Comparison of ENCODE assay signal across 27 mouse cellular contexts in genomic region chr8:80663476-80663875, GRCm38 (mm10). TPM values are rescaled to one million over a fixed set of nuclear protein-coding genes. Genes with fewer than 3 reads are reported as not detected.
DNase-seq lines count a peak whose midpoint lies in the region; ATAC-seq lines count a peak whose summit lies in the region.
"Had no signal": no experiment of that assay in that cellular context is flagged by ENCODE, and none has a peak within 500 bp of the region (broad histone marks: within the 10 kb centered on the region; RNA-seq: fewer than 3 reads in every experiment).

No protein-coding gene starts in this region.

- no peaks in the 10 kb centered on the region for H3K4me1 ChIP-seq in limb, embryonic 10.5 days
- H3K4me1 ChIP-seq in heart, embryonic 10.5 days = peaks cover 6% of the 10 kb centered on the region
- no peaks in the 10 kb centered on the region for H3K4me1 ChIP-seq in hindbrain, embryonic 10.5 days (replicated peaks)
- no peaks in the 10 kb centered on the region for H3K4me1 ChIP-seq in forebrain, embryonic 12.5 days
- H3K4me1 ChIP-seq: embryonic facial prominence, embryonic 12.5 days; embryonic facial prominence, embryonic 15.5 days; forebrain, embryonic 15.5 days had no signal

- no peak overlapping the region for H3K9ac ChIP-seq in forebrain, embryonic 12.5 days
- H3K9ac ChIP-seq: embryonic facial prominence, embryonic 12.5 days; embryonic facial prominence, embryonic 15.5 days; forebrain, embryonic 15.5 days; heart, embryonic 13.5 days; hindbrain, embryonic 14.5 days had no signal

- H3K4me3 ChIP-seq in limb, embryonic 10.5 days = no peak overlapping the region
- H3K4me3 ChIP-seq in heart, embryonic 10.5 days = no peak overlapping the region
- no peak overlapping the region for H3K4me3 ChIP-seq in hindbrain, embryonic 10.5 days
- no peak overlapping the region for H3K4me3 ChIP-seq in forebrain, embryonic 12.5 days (replicated peaks)
- H3K4me3 ChIP-seq: embryonic facial prominence, embryonic 12.5 days; embryonic facial prominence, embryonic 15.5 days; forebrain, embryonic 15.5 days; heart, embryonic 13.5 days had no signal

- no peak overlapping the region for H3K4me2 ChIP-seq in forebrain, embryonic 12.5 days
- H3K4me2 ChIP-seq: embryonic facial prominence, embryonic 12.5 days; embryonic facial prominence, embryonic 15.5 days; forebrain, embryonic 15.5 days; heart, embryonic 13.5 days; hindbrain, embryonic 14.5 days had no signal

- 78% methylated on average over 3 of the region's 3 CpGs for WGBS in limb, embryonic 10.5 days
- WGBS in heart, embryonic 10.5 days = 58% methylated on average over 3 of the region's 3 CpGs
- 80% methylated on average over 3 of the region's 3 CpGs for WGBS in hindbrain, embryonic 10.5 days
- WGBS in forebrain, embryonic 12.5 days = 79% methylated on average over 3 of the region's 3 CpGs

- H3K27me3 ChIP-seq in limb, embryonic 10.5 days (ENCODE audit: low read depth, poor library complexity, severe bottlenecking) = no peaks in the 10 kb centered on the region
- H3K27me3 ChIP-seq in heart, embryonic 10.5 days (ENCODE audit: insufficient read depth, poor library complexity, severe bottlenecking) = no peaks in the 10 kb centered on the region
- H3K27me3 ChIP-seq in hindbrain, embryonic 10.5 days (ENCODE audit: insufficient read depth, poor library complexity, severe bottlenecking) = no peaks in the 10 kb centered on the region
- no peaks in the 10 kb centered on the region for H3K27me3 ChIP-seq in forebrain, embryonic 12.5 days
- H3K27me3 ChIP-seq: embryonic facial prominence, embryonic 12.5 days; embryonic facial prominence, embryonic 15.5 days; forebrain, embryonic 15.5 days; heart, embryonic 13.5 days had no signal

- H3K27ac ChIP-seq in limb, embryonic 10.5 days = no peak overlapping the region
- H3K27ac ChIP-seq in heart, embryonic 10.5 days = no peak overlapping the region
- no peak overlapping the region for H3K27ac ChIP-seq in hindbrain, embryonic 10.5 days
- H3K27ac ChIP-seq in forebrain, embryonic 12.5 days = no peak overlapping the region
- H3K27ac ChIP-seq: embryonic facial prominence, embryonic 12.5 days; embryonic facial prominence, embryonic 15.5 days; forebrain, embryonic 15.5 days; heart, embryonic 13.5 days; hindbrain, embryonic 14.5 days; hindbrain, postnatal 0 days had no signal

- no peaks in the 10 kb centered on the region for H3K9me3 ChIP-seq in limb, embryonic 10.5 days (replicated peaks)
- H3K9me3 ChIP-seq in heart, embryonic 10.5 days = no peaks in the 10 kb centered on the region
- no peaks in the 10 kb centered on the region for H3K9me3 ChIP-seq in hindbrain, embryonic 10.5 days
- no peaks in the 10 kb centered on the region for H3K9me3 ChIP-seq in forebrain, embryonic 12.5 days
- H3K9me3 ChIP-seq: embryonic facial prominence, embryonic 12.5 days; embryonic facial prominence, embryonic 15.5 days; forebrain, embryonic 15.5 days; heart, embryonic 13.5 days had no signal

- no peak for ATAC-seq in forebrain, embryonic 12.5 days (ENCODE audit: low FRiP score)
- ATAC-seq: CD4-positive, CD25-positive, alpha-beta regulatory T cell, adult 4 months; forebrain, embryonic 15.5 days; hindbrain, postnatal 0 days; inflammation-experienced regulatory T-cells, adult 6 months; intestine, embryonic 16.5 days; Patski had no signal

- DNase-seq in 416B (ENCODE audit: low read depth) (peak; percentile 72), MEL-GATA-1-ER (ENCODE audit: extremely low read depth, low read depth) (peak; percentile 47)
- DNase-seq in limb, embryonic 10.5 days (ENCODE audit: low spot score) = peak; percentile 12
- no peak for DNase-seq in heart, embryonic 10.5 days (ENCODE audit: low spot score)
- DNase-seq in hindbrain, embryonic 10.5 days (ENCODE audit: low spot score) = no peak
- DNase-seq: adrenal gland, postnatal 10 days; adrenal gland, postnatal 36 days; cerebellum, adult 18-20 months; cerebellum, adult 9-10 months; cerebellum, postnatal 14 days; gastrocnemius, postnatal 25 days; heart, adult 18-20 months; heart, postnatal 14 days; heart, postnatal 4 days had no signal

- H3K36me3 ChIP-seq in limb, embryonic 10.5 days = no peaks in the 10 kb centered on the region
- H3K36me3 ChIP-seq in heart, embryonic 10.5 days = no peaks in the 10 kb centered on the region
- no peaks in the 10 kb centered on the region for H3K36me3 ChIP-seq in hindbrain, embryonic 10.5 days
- H3K36me3 ChIP-seq in forebrain, embryonic 12.5 days (replicated peaks) = no peaks in the 10 kb centered on the region
- H3K36me3 ChIP-seq: embryonic facial prominence, embryonic 12.5 days; embryonic facial prominence, embryonic 15.5 days; forebrain, embryonic 15.5 days; heart, embryonic 13.5 days had no signal

RNA-seq across cellular contexts. Expression of gene Frem3, which starts 52.6 kb away (rescaled TPM):
- 0.03 TPM in 2 replicates for polyA plus RNA-seq in limb, embryonic 10.5 days (2016; fragmentation: Nextera tagmentation; extraction: Ambion mirVana)
- 0.05 TPM in 1 of 2 replicates, not detected in the other for polyA plus RNA-seq in heart, embryonic 10.5 days (2016; fragmentation: Nextera tagmentation; extraction: Ambion mirVana)
- 0.02 and 0.03 TPM in 2 replicates for polyA plus RNA-seq in hindbrain, embryonic 10.5 days (2016; fragmentation: Nextera tagmentation; extraction: Ambion mirVana)
- 0.03 TPM in 1 of 2 replicates, not detected in the other for polyA plus RNA-seq in forebrain, embryonic 12.5 days (2016; fragmentation: Nextera tagmentation; extraction: Ambion mirVana)
- polyA plus RNA-seq: C2C12; CD4-positive, CD25-positive, alpha-beta regulatory T cell, adult 4 months; embryonic facial prominence, embryonic 12.5 days; forebrain, embryonic 11.5 days; inflammation-experienced regulatory T-cells, adult 6 months; Patski had no signal

Comparison
In these comparisons a context has a peak if more than half of its experiments do, and no peak if none do; other contexts are left out.
1. DNase-seq: peak in 416B (single experiment), MEL-GATA-1-ER (single experiment) and limb, embryonic 10.5 days (single experiment); none in heart, embryonic 10.5 days (single experiment) and hindbrain, embryonic 10.5 days (single experiment).